Mouse (Mus musculus): ENCODE measurements around the gene Ctcfl. TPM values are rescaled to one million over a fixed set of nuclear protein-coding genes. Genes with fewer than 3 reads are reported as not detected.

Ctcfl gene
- total RNA-seq, 2 experiments from 2014 or later, result not detected

DNA sequence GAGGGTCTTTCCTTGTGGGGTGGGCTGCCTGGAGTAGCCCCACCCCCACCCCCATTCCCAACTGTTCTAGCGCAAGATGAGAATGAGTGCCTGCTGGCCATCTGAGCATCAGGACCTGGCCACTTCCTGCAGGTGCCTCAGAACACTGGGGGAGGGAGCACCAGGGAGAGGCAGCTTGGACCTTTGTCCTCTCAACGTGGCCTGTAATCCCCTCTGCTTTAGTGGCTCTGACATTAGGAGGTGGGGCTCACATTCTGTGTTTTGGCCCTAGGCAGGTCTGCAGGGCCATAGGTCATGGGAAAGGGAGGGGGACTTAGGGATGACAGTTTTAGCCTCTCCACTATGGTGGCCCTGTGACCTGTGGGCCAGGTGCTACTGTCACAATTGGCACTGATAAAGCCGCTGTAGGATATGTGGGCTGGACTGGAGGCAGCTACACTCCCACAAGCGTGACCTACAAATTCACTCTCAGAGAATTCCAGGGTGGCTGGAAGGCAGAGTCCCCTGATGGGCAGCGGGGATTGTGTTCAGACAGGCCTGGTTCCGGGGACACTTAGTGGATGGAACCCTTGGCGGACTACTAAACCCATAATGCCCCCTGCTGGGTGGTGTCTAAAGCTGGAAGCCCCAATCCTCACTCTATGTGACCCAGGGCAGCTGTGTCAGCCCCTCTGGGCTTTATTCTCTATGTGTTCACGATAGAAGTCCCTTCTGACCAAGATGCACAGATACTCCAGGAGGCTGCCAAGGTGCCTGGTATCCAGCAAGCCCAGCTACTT lies 68.5 kb downstream of the Ctcfl start:
- no peak for DNase-seq
- intact Hi-C loops (cut with DNase I), result no loop called here

DNA sequence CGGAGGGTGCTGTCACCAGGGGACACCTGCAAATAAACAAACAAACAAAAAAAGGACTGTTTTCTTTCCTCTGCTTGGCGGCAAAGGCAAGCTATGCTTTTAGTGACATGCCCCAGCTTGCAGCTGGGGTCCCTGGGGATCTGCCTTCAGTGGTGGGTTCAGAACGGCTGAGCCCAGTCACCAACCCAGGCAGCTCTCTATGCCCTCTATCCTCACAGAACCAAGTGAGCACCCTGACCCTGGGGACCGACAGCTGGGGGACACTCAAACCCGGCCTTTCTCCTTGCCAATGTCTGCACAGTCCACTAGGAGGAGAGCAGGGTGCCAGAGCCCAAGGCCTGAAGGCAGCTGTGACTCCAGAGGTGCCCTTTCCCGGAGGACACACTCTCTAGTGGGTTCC lies 69.5 kb downstream of the Ctcfl start:
- intact Hi-C loops (cut with DNase I), result no loop called here
- DNase-seq, result no peak

DNA sequence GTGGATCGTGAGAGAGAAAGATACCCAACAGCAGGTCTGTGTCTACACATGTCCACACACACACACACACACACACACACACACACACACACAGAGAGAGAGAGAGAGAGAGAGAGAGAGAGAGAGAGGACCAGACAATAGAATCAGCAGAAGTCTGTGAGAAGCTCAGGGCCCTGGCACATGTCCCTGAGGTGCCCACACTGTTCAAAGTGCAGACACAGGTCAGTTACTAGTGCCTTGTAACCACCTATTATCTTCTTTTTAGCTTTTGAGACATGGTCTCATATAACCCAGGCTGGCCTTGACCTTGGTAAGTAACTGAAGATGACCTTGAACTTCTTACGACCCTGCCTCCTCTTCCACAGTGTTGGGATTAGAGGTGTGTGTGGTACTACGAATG lies 70.1 kb downstream of the Ctcfl start:
- DNase-seq, result no peak
- intact Hi-C loops (cut with DNase I), result no loop called here

DNA sequence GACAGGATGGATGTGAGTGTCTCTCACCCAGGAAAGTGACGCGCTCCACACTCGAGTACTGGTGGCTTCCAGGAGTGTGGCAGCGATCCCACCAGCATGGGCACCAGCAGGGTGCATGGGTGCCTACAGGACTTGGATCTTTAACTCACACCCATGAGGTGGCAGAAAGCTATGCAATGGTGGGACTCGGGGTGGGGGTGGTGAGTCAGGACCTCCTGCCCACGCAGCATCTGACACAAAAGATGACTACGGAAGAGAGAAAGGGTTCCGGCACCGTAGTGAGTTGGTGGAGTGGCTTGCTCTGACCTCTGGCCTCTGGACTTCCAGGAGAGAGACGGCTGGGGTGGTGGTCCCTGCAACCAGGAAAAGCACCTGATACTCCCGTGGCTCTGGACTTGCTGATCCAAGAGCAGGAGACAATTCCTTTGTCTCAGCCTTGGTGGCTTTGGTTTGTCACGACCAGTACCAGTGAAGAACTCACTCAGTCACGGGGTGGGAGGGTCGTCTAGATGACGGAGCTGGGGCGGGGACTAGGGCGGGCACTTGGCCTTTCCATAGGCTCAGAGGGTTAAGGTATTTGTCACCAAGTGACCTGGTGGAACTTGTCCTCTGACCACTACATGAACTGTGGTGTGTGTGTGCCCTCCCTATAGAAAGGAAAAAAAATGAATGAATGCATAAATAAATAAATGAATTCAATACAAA lies 71.1 kb downstream of the Ctcfl start:
- intact Hi-C loops (cut with DNase I), result no loop called here

DNA sequence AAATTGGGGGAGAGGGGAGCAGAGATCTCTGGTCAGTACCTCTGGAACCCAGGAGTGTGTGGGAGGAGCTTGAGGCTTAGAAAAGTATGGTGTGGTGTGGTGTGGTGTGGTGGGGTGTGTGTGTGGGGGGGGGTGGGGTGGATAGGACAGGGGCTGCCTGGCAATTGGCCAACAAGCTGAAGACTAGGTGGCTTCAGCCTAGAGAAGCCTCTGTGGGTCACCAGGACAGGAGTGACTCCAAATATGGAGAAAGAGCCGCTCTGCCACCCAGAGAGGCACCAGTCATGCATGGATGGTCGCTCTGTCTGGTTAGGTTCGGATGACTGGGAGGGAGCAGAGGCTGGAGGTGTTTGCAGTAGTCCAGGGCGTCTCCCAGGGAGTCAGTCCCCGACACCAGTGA lies 71.9 kb downstream of the Ctcfl start:
- intact Hi-C loops (cut with DNase I), result loop anchor here (2.0 kb wide), 1 partner anchor 49 kb away; no protein-coding TSS in a partner anchor
- no peak for DNase-seq

More for the DNA sequence above, 71.1 kb downstream of the Ctcfl start:
- no peak for DNase-seq

DNA sequence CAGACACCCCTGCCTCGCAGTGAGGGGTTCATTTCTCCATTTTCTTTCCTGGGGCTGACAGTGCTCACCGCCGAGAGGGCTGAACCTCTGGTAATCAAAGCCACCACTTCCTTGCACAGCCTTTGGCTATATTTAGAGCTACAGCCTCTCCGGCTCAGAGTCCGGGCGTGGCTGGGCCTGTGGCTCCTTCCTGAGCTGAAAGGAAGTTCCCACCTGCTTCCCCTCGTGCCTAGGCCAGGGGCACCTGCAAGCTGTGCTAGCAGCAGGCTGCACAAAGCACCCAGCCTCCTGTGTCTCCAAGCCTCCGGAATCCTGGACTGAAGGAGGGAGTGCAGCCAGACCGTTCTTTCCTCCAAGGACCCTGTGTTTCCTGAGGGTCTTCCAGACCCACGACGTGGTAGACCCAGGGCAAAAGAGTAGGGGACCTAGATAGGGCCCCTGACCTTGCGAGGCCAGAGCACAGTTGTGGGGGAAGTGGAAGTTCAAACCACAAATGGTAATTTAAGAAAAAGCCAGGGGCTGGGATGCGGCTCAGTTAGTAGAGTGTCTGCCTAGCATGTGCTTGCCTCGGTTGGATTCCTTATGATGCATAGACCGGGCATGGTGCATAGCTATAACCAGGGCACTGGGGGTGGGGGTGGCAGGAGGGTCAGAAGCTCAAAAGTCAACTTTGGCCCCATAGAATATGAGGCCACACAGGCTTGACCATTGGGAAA lies 72.6 kb downstream of the Ctcfl start:
- intact Hi-C loops (cut with DNase I), result loop anchor here (2.0 kb wide), 1 partner anchor 48 kb away; no protein-coding TSS in a partner anchor
- DNase-seq, result no peak

DNA sequence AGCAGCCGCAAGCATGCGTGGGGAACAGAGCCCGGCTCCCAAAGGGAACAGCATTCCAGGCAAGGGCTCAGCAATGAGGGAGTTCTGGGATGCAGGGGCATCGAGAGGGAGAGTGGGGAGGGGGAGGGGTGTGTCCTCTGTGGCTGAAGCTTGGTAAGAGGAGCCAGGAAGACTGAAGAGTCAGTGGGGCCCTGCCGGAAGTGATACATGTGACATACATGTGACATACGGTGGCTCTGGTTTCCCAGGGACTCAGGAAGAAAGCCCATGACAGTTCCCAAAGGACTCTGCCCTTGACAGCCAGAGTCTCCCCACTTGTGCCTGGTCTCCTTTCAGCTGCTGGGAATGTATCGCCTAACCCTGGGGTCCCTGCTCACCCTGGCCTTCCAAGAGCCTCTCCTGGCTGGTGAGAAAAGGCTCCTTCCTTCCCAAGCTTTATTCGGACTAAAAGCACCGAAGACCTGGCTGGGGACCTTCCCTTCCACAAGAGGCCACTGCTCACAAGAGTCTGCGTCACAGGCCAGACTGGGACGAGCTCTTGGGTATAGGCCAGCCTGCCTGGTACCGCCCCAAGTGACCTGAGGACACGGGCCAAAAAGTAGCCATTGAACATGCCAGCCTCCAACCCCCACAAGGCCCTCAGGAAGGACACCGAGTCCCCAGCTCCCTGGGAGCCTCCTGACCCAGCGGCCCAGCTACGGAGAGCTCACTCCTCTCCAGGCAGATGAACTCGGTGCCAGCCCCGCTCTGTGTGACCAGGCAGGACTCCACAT lies 74.9 kb downstream of the Ctcfl start:
- no peak for DNase-seq
- intact Hi-C loops (cut with DNase I), result no loop called here

Other genes starting within 250 kb of the Ctcfl start
- gene Bmp7, start 179.2 kb downstream of the Ctcfl start, total RNA-seq (2021), result 10 to 100 TPM; 13.0 to 14.5 TPM
- under 1 TPM; 0.44 to 0.74 TPM for gene Spo11, start 141.8 kb downstream of the Ctcfl start, total RNA-seq (2021)
- gene Rae1, start 119.4 kb downstream of the Ctcfl start, total RNA-seq (2021), result 10 to 100 TPM; 85.7 to 98.0 TPM
- 1 to 10 TPM; 7.5 to 8.1 TPM for gene Rbm38, start 99.0 kb downstream of the Ctcfl start, total RNA-seq (2021)
- gene Pck1, start 33.5 kb upstream of the Ctcfl start, total RNA-seq (2021), result not detected
- under 1 TPM in 1 of 2 experiments, not detected in 1; 0.20 TPM for gene Zbp1, start 99.4 kb upstream of the Ctcfl start, total RNA-seq (2021)
- 10 to 100 TPM; 32.7 to 45.3 TPM for gene Pmepa1, start 157.0 kb upstream of the Ctcfl start, total RNA-seq (2021)

Measured in left cerebral cortex, postnatal 4 days (tissue).